Mouse (Mus musculus) heart, embryonic 10.5 days (tissue): ENCODE data around the gene Bhlha9. TPM values are rescaled to one million over a fixed set of nuclear protein-coding genes. Genes with fewer than 3 reads are reported as not detected.

ENCODE experiments used
- DNase-seq: peaks from one replicate; pipeline ENCODE4 v3.0.0-alpha.2; 2017; ENCODE audit warnings: low spot score
- H3K27ac ChIP-seq: fragments of 300-500 bp; sonication (generic); 2 replicates; pipeline ENCODE4 v1.5.1; 2016; ENCODE audit warnings: mild to moderate bottlenecking
- H3K27me3 ChIP-seq: fragments of 300-500 bp; sonication (generic); 2 replicates; pipeline ENCODE4 v1.6.1; 2016; ENCODE audit warnings: mild to moderate bottlenecking; ENCODE audit not compliant: poor library complexity, insufficient read depth, severe bottlenecking
- H3K36me3 ChIP-seq: fragments of 300-500 bp; sonication (generic); 2 replicates; pipeline ENCODE4 v1.6.1; 2016; ENCODE audit warnings: mild to moderate bottlenecking, moderate library complexity
- H3K4me1 ChIP-seq: fragments of 300-500 bp; sonication (generic); 2 replicates; pipeline ENCODE4 v1.6.1; 2016; ENCODE audit warnings: mild to moderate bottlenecking
- H3K4me3 ChIP-seq: fragments of 300-500 bp; sonication (generic); 2 replicates; pipeline ENCODE4 v1.5.1; 2016; ENCODE audit warnings: mild to moderate bottlenecking, moderate library complexity
- H3K9me3 ChIP-seq: fragments of 300-500 bp; sonication (generic); 2 replicates; pipeline ENCODE4 v1.6.1; 2016; ENCODE audit warnings: mild to moderate bottlenecking, moderate library complexity
- WGBS: fragments of 180-500 bp; shearing (Covaris S2); methylation state at CpG from one replicate; pipeline ENCODE4 v1.1.7; 2016; 5-methylcytosine and 5-hydroxymethylcytosine counted together
- polyA plus RNA-seq: library from polyadenylated mRNA; unstranded; fragments of >200 nt; fragmentation: Nextera tagmentation; extraction: Ambion mirVana; gene quantifications from 2 replicates; pipeline ENCODE4 v1.2.1, GENCODE M21; 2016

The Bhlha9 gene
- polyA plus RNA-seq = 0.31 and 2.1 TPM in 2 replicates

- H3K27me3 ChIP-seq = peaks cover 95% of the 10 kb centered on the region
- H3K4me3 ChIP-seq = peak within 1 kb of the TSS; percentile 57
- no peak for DNase-seq
- no peaks in the 10 kb centered on the region for H3K36me3 ChIP-seq
- H3K27ac ChIP-seq = no peak within 1 kb of the TSS
- peaks cover 11% of the 10 kb centered on the region for H3K4me1 ChIP-seq
- WGBS = 55% methylated on average over 15 of the region's 15 CpGs
- no peaks in the 10 kb centered on the region for H3K9me3 ChIP-seq
Measured at GRCm38 (mm10) chr11:76671871-76672475, at the start of gene Bhlha9. Gene Bhlha9, plus strand, starts transcription at chr11:76672470.

GRCm38 (mm10) chr11:76622566-76623205 is 49.6 kb upstream of the Bhlha9 start:
- no peaks in the 10 kb centered on the region for H3K36me3 ChIP-seq
- WGBS = under 1% methylated on average over 66 of the region's 66 CpGs
- H3K27me3 ChIP-seq = peaks cover 47% of the 10 kb centered on the region
- H3K4me3 ChIP-seq = peak overlapping the region; percentile 86
- peaks cover 25% of the 10 kb centered on the region for H3K4me1 ChIP-seq
- no peaks in the 10 kb centered on the region for H3K9me3 ChIP-seq
- no peak for DNase-seq
- H3K27ac ChIP-seq = peak overlapping the region; percentile 89

- Histone ChIP-seq H3K27ac (peak overlapping the region; percentile 89), H3K4me3 (peak overlapping the region; percentile 86), H3K4me1 (peaks cover 30% of the 10 kb centered on the region), H3K9me3 (no peaks in the 10 kb centered on the region), H3K36me3 (no peaks in the 10 kb centered on the region), H3K27me3 (peaks cover 47% of the 10 kb centered on the region)
- WGBS = 1% methylated on average over 64 of the region's 72 CpGs
- DNase-seq = no peak
Measured at GRCm38 (mm10) chr11:76623206-76623961, 48.9 kb upstream of the Bhlha9 start.

- no peaks in the 10 kb centered on the region for H3K36me3 ChIP-seq
- peaks cover 44% of the 10 kb centered on the region for H3K27me3 ChIP-seq
- no peaks in the 10 kb centered on the region for H3K9me3 ChIP-seq
- H3K27ac ChIP-seq = peak overlapping the region; percentile 89; the same call in 1 of the 2 replicates
- peaks cover 36% of the 10 kb centered on the region for H3K4me1 ChIP-seq
- 44% methylated on average over 10 of the region's 10 CpGs for WGBS
- no peak for DNase-seq
- peak overlapping the region; percentile 86 for H3K4me3 ChIP-seq
Measured at GRCm38 (mm10) chr11:76624071-76624470, 48.2 kb upstream of the Bhlha9 start.

GRCm38 (mm10) chr11:76624881-76625280 is 47.4 kb upstream of the Bhlha9 start:
- H3K27me3 ChIP-seq = peaks cover 40% of the 10 kb centered on the region
- DNase-seq = no peak
- no peaks in the 10 kb centered on the region for H3K9me3 ChIP-seq
- peaks cover 37% of the 10 kb centered on the region for H3K4me1 ChIP-seq
- H3K4me3 ChIP-seq = no peak overlapping the region
- no peaks in the 10 kb centered on the region for H3K36me3 ChIP-seq
- H3K27ac ChIP-seq = no peak overlapping the region
- WGBS = 72% methylated on average over 3 of the region's 3 CpGs

GRCm38 (mm10) chr11:76628613-76629012 is 43.7 kb upstream of the Bhlha9 start:
- Histone ChIP-seq H3K9me3 (no peaks in the 10 kb centered on the region), H3K27ac (peak overlapping the region; percentile 23; the same call in 1 of the 2 replicates)
- whole genome bisulfite sequencing = 32% methylated on average over 5 of the region's 5 CpGs

GRCm38 (mm10) chr11:76630023-76630422 is 42.2 kb upstream of the Bhlha9 start:
- Histone ChIP-seq H3K36me3 (no peaks in the 10 kb centered on the region), H3K27me3 (0 out of 2 replicates have a peak, but pooled peaks cover 3% of the 10 kb centered on the region), H3K9me3 (no peaks in the 10 kb centered on the region), H3K4me3 (no peak overlapping the region), H3K4me1 (peaks cover 12% of the 10 kb centered on the region), H3K27ac (no peak overlapping the region)
- 41% methylated on average over 2 of the region's 2 CpGs for WGBS
- no peak for DNase-seq

More at GRCm38 (mm10) chr11:76628613-76629012, 43.7 kb upstream of the Bhlha9 start:
- DNase-seq = no peak
- peaks cover 16% of the 10 kb centered on the region for H3K27me3 ChIP-seq
- H3K4me1 ChIP-seq = peaks cover 18% of the 10 kb centered on the region
- no peaks in the 10 kb centered on the region for H3K36me3 ChIP-seq
- no peak overlapping the region for H3K4me3 ChIP-seq

GRCm38 (mm10) chr11:76630487-76630886 is 41.8 kb upstream of the Bhlha9 start:
- WGBS = 77% methylated on average over 5 of the region's 5 CpGs
- Histone ChIP-seq H3K9me3 (no peaks in the 10 kb centered on the region), H3K27ac (no peak overlapping the region), H3K36me3 (no peaks in the 10 kb centered on the region), H3K27me3 (no peaks in the 10 kb centered on the region), H3K4me3 (no peak overlapping the region), H3K4me1 (peaks cover 12% of the 10 kb centered on the region)
- no peak for DNase-seq

- H3K4me3 ChIP-seq = no peak overlapping the region
- WGBS = 86% methylated on average over 17 of the region's 17 CpGs
- no peak overlapping the region for H3K27ac ChIP-seq
- H3K36me3 ChIP-seq = no peaks in the 10 kb centered on the region
- H3K9me3 ChIP-seq = no peaks in the 10 kb centered on the region
- no peaks in the 10 kb centered on the region for H3K27me3 ChIP-seq
- DNase-seq = no peak
- no peaks in the 10 kb centered on the region for H3K4me1 ChIP-seq
Measured at GRCm38 (mm10) chr11:76639269-76639985, 32.8 kb upstream of the Bhlha9 start.

- 78% methylated on average over 4 of the region's 4 CpGs for WGBS
- no peak overlapping the region for H3K27ac ChIP-seq
- H3K4me1 ChIP-seq = 0 out of 2 replicates have a peak, but pooled peaks cover 2% of the 10 kb centered on the region
- no peaks in the 10 kb centered on the region for H3K9me3 ChIP-seq
- H3K4me3 ChIP-seq = no peak overlapping the region
- no peaks in the 10 kb centered on the region for H3K36me3 ChIP-seq
- no peak for DNase-seq
- H3K27me3 ChIP-seq = 0 out of 2 replicates have a peak, but pooled peaks cover 7% of the 10 kb centered on the region
Measured at GRCm38 (mm10) chr11:76640231-76640630, 32.0 kb upstream of the Bhlha9 start.

GRCm38 (mm10) chr11:76644257-76644656 is 28.0 kb upstream of the Bhlha9 start:
- H3K27ac ChIP-seq = no peak overlapping the region
- DNase-seq = no peak
- H3K9me3 ChIP-seq = no peaks in the 10 kb centered on the region
- WGBS = 75% methylated on average over 6 of the region's 6 CpGs
- H3K4me1 ChIP-seq = peaks cover 17% of the 10 kb centered on the region
- H3K27me3 ChIP-seq = peaks cover 15% of the 10 kb centered on the region; the same call in 1 of the 2 replicates
- H3K36me3 ChIP-seq = no peaks in the 10 kb centered on the region
- H3K4me3 ChIP-seq = no peak overlapping the region

GRCm38 (mm10) chr11:76645036-76645435 is 27.2 kb upstream of the Bhlha9 start:
- Histone ChIP-seq H3K9me3 (no peaks in the 10 kb centered on the region), H3K27ac (no peak overlapping the region), H3K4me3 (no peak overlapping the region), H3K27me3 (peaks cover 15% of the 10 kb centered on the region; the same call in 1 of the 2 replicates), H3K4me1 (peaks cover 17% of the 10 kb centered on the region), H3K36me3 (no peaks in the 10 kb centered on the region)
- 73% methylated on average over 9 of the region's 9 CpGs for WGBS
- DNase-seq = no peak
